Mouse (Mus musculus): Measurements from ENCODE around the gene Ate1.

The Ate1 gene

DNA sequence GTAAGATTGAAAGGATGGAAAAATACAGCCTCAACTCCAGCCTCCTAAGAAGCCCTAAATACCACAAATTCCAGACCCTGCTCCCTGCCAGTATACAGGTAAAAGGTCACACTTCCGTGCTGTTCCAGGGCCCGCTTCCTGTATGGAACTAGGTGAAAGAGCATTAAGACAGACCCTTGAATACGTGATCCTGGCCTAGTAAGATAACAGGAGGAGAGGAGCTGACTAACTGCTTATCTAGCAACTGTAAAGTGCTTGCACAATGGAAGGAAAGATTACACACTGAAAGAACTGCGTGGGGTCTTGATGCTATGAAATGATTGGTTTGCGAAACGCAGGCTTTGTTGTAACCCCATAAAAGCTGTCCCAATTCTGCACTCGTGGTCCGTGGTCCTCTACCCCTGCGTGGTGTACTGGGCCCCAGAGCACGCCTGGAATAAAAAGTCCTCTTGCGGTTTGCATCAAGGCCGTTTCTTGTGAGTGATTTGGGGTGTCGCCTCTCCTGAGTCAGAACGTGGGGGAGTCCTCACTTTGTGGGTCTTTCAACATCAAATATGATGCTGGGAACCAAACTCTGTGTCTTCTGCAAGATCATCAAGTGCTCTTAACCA, 748 bp upstream of the Ate1 start:
- DNase-seq, result no peak

DNA sequence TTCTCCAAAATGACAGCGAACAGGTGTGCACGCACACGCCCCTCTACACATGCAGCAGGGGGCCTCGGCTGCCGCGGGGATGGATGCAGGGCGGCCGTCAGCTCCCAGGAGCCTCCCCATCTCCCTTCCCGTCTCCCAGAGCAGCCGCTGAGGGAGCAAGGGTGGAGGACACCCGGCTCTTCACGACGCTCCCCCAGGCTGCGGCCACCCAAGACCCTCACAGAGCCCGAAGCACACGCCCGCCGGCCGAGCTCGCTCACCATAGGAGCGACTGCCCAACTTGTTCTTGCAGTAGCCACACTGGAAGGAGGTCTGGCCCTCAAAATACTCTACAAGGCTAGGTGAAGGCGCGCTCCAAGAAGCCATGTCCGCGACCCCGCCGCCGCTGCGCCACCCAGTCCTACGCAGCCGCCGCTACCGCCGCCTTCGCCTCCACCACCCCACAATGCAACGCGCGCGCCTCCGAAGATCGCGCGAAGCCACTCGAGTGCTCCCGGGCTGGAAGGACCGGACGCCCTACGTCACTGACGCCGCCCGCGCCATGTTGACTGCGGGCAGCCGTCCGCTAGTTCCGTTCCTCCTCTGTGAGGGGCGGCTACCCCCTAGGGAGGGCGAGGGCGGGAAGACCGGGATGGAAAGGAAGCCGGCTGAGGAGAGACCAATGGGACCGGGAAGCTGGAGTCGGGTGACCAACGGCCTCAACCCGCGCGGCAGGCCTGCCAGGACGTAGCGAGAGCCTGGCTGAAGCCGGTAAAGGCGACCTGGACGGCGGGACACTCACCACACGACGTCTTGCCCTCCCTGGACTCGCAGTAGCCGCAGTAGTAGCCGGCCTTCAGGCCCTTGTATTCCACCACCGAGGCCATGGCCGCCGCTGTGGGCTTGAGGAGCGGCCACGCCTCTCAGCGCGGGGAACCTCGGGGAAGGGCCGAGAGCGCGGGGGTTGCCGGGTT, 797 bp downstream of the Ate1 start:
- peak; percentile 100 for DNase-seq

GRCm38 (mm10) chr7:130518213-130519095, 1.7 kb downstream of the Ate1 start:
- DNase-seq, result peak; percentile 25 to 45

DNA sequence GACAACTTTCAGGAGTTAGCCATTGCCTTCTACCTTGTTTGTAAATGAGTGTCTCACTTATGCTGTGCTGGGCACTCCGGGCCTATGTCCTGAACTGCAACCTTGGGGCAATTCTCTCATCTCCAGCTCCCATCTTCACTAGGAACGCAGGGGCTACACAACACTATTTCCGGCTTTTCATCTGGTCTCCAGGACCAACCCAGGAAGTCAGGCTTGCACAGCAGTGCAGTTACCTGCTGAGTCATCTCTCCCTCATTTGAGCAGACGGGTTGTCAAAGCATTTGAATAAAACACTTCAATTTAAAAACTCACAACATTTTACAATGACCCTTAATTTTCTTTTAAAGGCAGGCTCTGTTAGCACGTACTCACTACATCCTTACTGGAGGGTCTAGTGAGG, 9.9 kb downstream of the Ate1 start:
- DNase-seq, result no peak

GRCm38 (mm10) chr7:130503006-130503405, 17.2 kb downstream of the Ate1 start:
- DNase-seq, result no peak

GRCm38 (mm10) chr7:130501499-130501898, 18.7 kb downstream of the Ate1 start:
- DNase-seq, result no peak

GRCm38 (mm10) chr7:130493346-130493745, 26.8 kb downstream of the Ate1 start:
- DNase-seq, result no peak

DNA sequence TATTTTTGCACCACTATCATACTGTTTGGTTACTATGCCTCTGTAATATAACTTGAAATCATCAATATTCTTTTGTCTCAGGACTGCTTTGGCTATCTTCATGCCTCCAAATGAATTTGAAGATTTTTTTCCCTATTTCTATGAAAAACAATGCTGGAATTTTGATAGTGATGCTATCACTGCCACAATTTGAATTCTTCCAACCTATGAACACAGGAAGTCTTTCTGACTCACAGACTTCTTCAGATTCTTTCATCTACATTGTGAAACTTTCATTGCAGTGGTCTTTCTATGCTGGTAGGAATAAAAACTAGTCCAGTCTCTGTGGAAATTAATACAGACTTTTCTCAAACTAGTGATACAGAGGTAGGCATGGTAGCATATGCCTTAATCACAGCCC, 28.1 kb downstream of the Ate1 start:
- no peak for DNase-seq

GRCm38 (mm10) chr7:130479003-130479402, 41.2 kb downstream of the Ate1 start:
- DNase-seq, result peak in 1 of 2 experiments; percentile 17

DNA sequence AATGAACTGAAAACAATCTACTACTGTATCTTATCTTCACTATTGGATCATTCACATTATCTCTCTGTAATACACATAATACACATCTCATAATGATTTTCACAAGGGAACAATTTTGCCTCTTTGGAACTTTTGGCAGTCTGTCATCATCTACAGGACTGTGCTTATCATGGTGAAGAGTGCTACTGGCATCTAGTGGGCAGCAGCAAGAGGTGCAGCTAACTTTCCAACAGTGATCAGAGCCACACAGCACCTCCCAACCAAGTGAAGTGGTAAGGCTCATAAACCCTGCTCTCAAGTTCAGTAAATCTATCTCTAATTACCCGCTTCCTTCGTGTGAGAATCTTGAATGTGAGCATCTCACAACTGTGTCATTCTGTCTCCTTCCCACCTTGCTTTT, 44.2 kb downstream of the Ate1 start:
- peak; percentile 71 to 75 for DNase-seq

DNA sequence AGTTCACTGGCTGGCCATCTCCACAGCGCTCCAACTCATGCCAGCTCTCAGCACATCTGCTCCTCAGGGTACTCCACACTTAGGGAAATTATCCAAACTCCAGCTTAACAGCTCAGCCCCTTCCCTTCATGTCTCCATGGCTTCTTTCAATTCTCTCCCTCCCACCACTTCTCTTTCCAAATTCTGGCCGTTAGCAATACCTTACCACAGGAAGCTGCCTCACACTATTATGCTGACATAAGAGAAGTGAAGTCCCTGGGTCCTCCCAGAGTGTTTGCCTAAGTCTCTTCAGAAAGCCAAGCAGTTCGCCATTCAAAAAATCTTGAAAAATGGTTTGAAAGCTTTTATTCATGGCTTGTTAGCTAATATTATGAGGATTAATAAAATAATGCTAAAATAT, 46.3 kb downstream of the Ate1 start:
- no peak for DNase-seq

- DNase-seq, result no peak
These were observed 47.5 kb downstream of the Ate1 start for GRCm38 (mm10) chr7:130472683-130473082.

- peak in 1 of 2 experiments; percentile 12 for DNase-seq
These were observed 49.1 kb downstream of the Ate1 start for GRCm38 (mm10) chr7:130471045-130471444.

DNA sequence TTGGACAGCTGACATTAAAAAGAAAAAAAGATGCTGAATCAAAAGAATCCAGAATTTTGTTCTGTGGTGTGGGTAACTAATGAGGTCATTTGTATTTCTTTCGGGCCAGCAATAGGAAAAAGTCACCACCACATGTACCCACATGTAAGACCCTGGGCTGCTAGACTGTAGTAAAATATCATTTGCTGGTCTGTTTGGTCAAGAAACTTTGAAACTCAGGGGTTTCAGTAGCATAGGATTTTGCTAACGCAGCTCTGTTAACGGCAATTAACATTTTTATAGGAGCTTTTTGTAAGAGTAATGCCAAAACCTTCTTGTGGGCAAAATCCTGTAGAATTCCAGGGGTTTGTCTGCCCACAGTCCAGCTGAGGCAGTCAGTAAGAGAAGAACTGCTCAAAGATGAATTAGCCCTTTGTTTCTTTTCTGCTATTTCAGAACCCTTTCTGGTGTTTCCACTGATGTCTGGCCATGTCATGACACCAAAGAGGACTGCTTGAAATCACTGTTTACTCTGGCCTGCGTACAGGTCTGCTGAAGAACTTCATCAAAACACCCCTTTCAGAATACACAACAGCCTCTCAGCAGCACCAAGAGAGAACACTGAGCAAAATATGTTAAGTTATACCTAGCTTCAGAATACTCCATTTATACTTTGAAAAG, 64.5 kb downstream of the Ate1 start:
- no peak for DNase-seq

DNA sequence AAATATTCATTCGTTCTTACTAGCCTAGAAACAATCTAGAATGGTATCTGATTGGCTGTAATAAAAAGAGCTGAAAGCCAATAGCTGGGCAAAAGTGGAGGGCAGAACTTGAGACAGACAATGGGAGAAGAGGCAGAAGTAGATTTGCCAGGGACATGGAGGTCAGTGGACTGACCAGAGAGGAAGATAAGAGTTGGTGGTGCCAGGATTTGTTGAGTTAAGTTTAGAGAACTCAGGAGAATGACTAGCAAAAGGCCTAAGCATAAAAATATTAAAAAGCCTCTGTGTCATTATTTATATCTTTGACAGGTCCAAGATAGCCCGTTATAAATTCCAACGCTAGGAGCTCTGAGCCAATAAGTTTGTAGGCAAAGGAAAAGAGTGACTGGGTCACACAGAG, 65.9 kb downstream of the Ate1 start:
- DNase-seq, result no peak

DNA sequence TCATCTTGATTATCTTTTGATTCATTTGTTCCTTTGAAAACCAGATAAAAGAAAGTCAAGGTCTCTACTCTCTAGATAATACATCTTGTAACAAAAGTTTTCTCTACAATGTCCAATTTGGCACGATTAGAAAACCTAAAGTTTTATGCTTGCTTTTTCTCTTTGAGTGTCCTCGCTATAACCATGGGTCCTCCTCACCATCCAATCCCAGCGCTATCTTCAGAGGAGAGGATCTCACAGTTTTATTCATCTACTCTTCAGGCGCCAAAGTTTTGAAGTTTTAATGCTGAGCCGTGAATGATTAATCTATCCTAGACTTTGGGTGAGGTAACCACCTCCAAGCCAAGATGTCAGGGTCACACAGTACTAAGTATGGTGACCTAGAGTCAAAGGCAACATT, 84.4 kb downstream of the Ate1 start:
- DNase-seq, result no peak

- DNase-seq, result no peak
These were observed 88.0 kb downstream of the Ate1 start for GRCm38 (mm10) chr7:130432141-130432540.

DNA sequence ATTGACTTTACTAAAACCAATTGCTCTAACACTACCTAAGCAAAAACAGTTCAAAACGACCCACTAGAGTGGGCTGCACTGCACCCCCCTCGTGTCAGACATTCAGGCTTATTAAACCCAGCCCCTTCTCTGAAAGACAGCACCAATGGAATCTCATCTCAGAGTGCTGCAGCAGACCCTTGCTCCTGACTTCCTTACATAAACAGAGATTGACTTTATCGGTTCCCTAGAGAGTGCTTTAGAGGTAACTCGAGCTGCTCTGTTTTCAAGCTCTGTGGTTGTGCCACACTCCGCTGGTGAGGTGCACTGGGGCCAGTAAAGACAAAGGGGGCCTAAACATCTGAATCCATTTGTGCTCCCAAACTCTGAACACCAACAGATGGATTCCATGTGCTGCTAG, 93.6 kb downstream of the Ate1 start:
- DNase-seq, result no peak

GRCm38 (mm10) chr7:130425991-130426390, 94.2 kb downstream of the Ate1 start:
- DNase-seq, result no peak

DNA sequence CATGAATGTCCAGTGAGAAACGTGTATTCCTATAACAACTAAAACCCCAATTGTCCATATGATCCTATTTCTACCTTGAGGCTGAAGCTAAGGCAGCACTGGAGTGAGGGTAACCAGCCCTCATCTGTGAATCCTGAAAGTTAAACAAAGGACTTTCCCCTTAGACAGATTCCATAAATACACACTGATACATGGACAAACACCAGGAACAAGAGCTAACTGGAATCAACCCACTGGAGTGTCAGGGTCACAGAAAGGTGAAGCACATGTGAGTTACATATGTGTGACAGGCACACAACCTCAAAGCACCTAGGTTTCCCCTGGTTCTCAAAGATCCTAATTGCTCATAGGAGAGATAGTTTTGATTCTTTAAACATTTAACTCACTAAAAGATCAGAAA, 100.2 kb downstream of the Ate1 start:
- DNase-seq, result no peak

GRCm38 (mm10) chr7:130407622-130408021, 112.5 kb downstream of the Ate1 start:
- no peak for DNase-seq

GRCm38 (mm10) chr7:130403346-130403745, 116.8 kb downstream of the Ate1 start:
- DNase-seq, result peak; percentile 25 to 30

- DNase-seq, result no peak
These were observed 125.5 kb downstream of the Ate1 start for GRCm38 (mm10) chr7:130394697-130395096.
